Mouse (Mus musculus) midbrain, embryonic 12.5 days (tissue): ENCODE measurements around the gene Abcc4. TPM values are rescaled to one million over a fixed set of nuclear protein-coding genes. Genes with fewer than 3 reads are reported as not detected.

ENCODE experiments used
- ATAC-seq: fragments of 200-750 bp; cut with Nextera tagmentation; 2 replicates; pipeline ENCODE4 v1.8.0; 2017; ENCODE audit warnings: low read depth, moderate TSS enrichment, moderate library complexity; ENCODE audit not compliant: low FRiP score
- H3K27ac ChIP-seq: fragments of 300-500 bp; sonication (generic); replicated peaks from 2 replicates; pipeline ENCODE4 v1.5.1; 2016; ENCODE audit warnings: mild to moderate bottlenecking
- H3K27me3 ChIP-seq: fragments of 300-500 bp; sonication (generic); 2 replicates; pipeline ENCODE4 v1.6.1; 2016; ENCODE audit warnings: mild to moderate bottlenecking
- H3K36me3 ChIP-seq: fragments of 300-500 bp; sonication (generic); 2 replicates; pipeline ENCODE4 v1.6.1; 2016
- H3K4me1 ChIP-seq: fragments of 300-500 bp; sonication (generic); 2 replicates; pipeline ENCODE4 v1.6.1; 2016
- H3K4me2 ChIP-seq: fragments of 300-500 bp; sonication (generic); replicated peaks from 2 replicates; pipeline ENCODE4 v1.6.1; 2016; ENCODE audit warnings: mild to moderate bottlenecking, moderate library complexity
- H3K4me3 ChIP-seq: fragments of 300-500 bp; sonication (generic); 2 replicates; pipeline ENCODE4 v1.5.1; 2016; ENCODE audit warnings: mild to moderate bottlenecking
- H3K9ac ChIP-seq: fragments of 300-500 bp; sonication (generic); replicated peaks from 2 replicates; pipeline ENCODE4 v1.6.1; 2016; ENCODE audit warnings: mild to moderate bottlenecking, moderate library complexity
- H3K9me3 ChIP-seq: fragments of 300-500 bp; sonication (generic); 2 replicates; pipeline ENCODE4 v1.6.1; 2016; ENCODE audit warnings: mild to moderate bottlenecking
- WGBS: fragments of 180-500 bp; shearing (Covaris S2); methylation state at CpG from one replicate; pipeline ENCODE4 v1.1.7; 2016; 5-methylcytosine and 5-hydroxymethylcytosine counted together
- polyA plus RNA-seq: library from polyadenylated mRNA; unstranded; fragments of >200 nt; fragmentation: Nextera tagmentation; extraction: Ambion mirVana; gene quantifications from 2 replicates; pipeline ENCODE4 v1.2.1, GENCODE M21; 2016

Gene Abcc4
- polyA plus RNA-seq, 1 experiment from 2014 or later, result 3.1 TPM

- Histone ChIP-seq H3K27me3 (peaks cover 72% of the 10 kb centered on the region), H3K4me3 (no peak overlapping the region), H3K9me3 (no peaks in the 10 kb centered on the region), H3K4me1 (peaks cover 25% of the 10 kb centered on the region), H3K9ac (no peak overlapping the region), H3K4me2 (no peak overlapping the region), H3K27ac (no peak overlapping the region), H3K36me3 (no peaks in the 10 kb centered on the region)
- no peak for ATAC-seq
- WGBS, result 72% methylated on average over 5 of the region's 5 CpGs
Observed at GRCm38 (mm10) chr14:118708126-118708525, 2.1 kb upstream of the Abcc4 start.

- no peak for ATAC-seq
- H3K4me2 ChIP-seq, result peak overlapping the region; percentile 99; the same call in 1 of the 2 replicates
- 83% methylated on average over 11 of the region's 11 CpGs for WGBS
- H3K27me3 ChIP-seq, result peaks cover 64% of the 10 kb centered on the region
- no peak overlapping the region for H3K27ac ChIP-seq
- H3K9me3 ChIP-seq, result no peaks in the 10 kb centered on the region
- 0 out of 2 replicates have a peak overlapping the region, but pooled peaks have one; percentile 71 for H3K4me3 ChIP-seq
- H3K9ac ChIP-seq, result no peak overlapping the region
- no peaks in the 10 kb centered on the region for H3K36me3 ChIP-seq
- peaks cover 23% of the 10 kb centered on the region for H3K4me1 ChIP-seq
Observed at GRCm38 (mm10) chr14:118706962-118707361, 943 bp upstream of the Abcc4 start.

- Histone ChIP-seq H3K4me3 (peak overlapping the region; percentile 71), H3K27ac (no peak overlapping the region), H3K36me3 (no peaks in the 10 kb centered on the region), H3K4me2 (peak overlapping the region; percentile 99), H3K9me3 (no peaks in the 10 kb centered on the region), H3K4me1 (peaks cover 24% of the 10 kb centered on the region), H3K27me3 (peaks cover 55% of the 10 kb centered on the region), H3K9ac (peak overlapping the region; percentile 71)
- WGBS, result under 1% methylated on average over 10 of the region's 10 CpGs
- no peak for ATAC-seq
Observed at GRCm38 (mm10) chr14:118705465-118705807, 583 bp downstream of the Abcc4 start.

- Histone ChIP-seq H3K4me1 (peaks cover 15% of the 10 kb centered on the region), H3K27ac (no peak overlapping the region), H3K9ac (no peak overlapping the region), H3K4me2 (no peak overlapping the region), H3K4me3 (no peak overlapping the region), H3K9me3 (no peaks in the 10 kb centered on the region), H3K36me3 (no peaks in the 10 kb centered on the region), H3K27me3 (peaks cover 53% of the 10 kb centered on the region)
- 70% methylated on average over 9 of the region's 9 CpGs for WGBS
- no peak for ATAC-seq
Observed at GRCm38 (mm10) chr14:118703363-118703762, 2.7 kb downstream of the Abcc4 start.

- Histone ChIP-seq H3K4me1 (peaks cover 15% of the 10 kb centered on the region), H3K27ac (no peak overlapping the region), H3K36me3 (no peaks in the 10 kb centered on the region), H3K27me3 (peaks cover 48% of the 10 kb centered on the region), H3K4me2 (no peak overlapping the region), H3K9ac (no peak overlapping the region), H3K9me3 (no peaks in the 10 kb centered on the region), H3K4me3 (no peak overlapping the region)
- 55% methylated on average over 7 of the region's 7 CpGs for whole genome bisulfite sequencing
- ATAC-seq, result no peak
Observed at GRCm38 (mm10) chr14:118701991-118702608, 3.9 kb downstream of the Abcc4 start.

- no peak overlapping the region for H3K4me2 ChIP-seq
- no peak overlapping the region for H3K4me3 ChIP-seq
- H3K27ac ChIP-seq, result no peak overlapping the region
- H3K9me3 ChIP-seq, result no peaks in the 10 kb centered on the region
- peaks cover 7% of the 10 kb centered on the region; the same call in 1 of the 2 replicates for H3K4me1 ChIP-seq
- peaks cover 33% of the 10 kb centered on the region for H3K27me3 ChIP-seq
- no peaks in the 10 kb centered on the region for H3K36me3 ChIP-seq
- 78% methylated on average over 7 of the region's 7 CpGs for WGBS
- H3K9ac ChIP-seq, result no peak overlapping the region
- ATAC-seq, result no peak
Observed at GRCm38 (mm10) chr14:118700576-118700975, 5.4 kb downstream of the Abcc4 start.

GRCm38 (mm10) chr14:118699963-118700362 lies 6.1 kb downstream of the Abcc4 start:
- H3K4me3 ChIP-seq, result no peak overlapping the region
- no peaks in the 10 kb centered on the region for H3K9me3 ChIP-seq
- ATAC-seq, result no peak
- peaks cover 26% of the 10 kb centered on the region for H3K27me3 ChIP-seq
- H3K9ac ChIP-seq, result no peak overlapping the region
- no peaks in the 10 kb centered on the region for H3K36me3 ChIP-seq
- 0 out of 2 replicates have a peak, but pooled peaks cover 3% of the 10 kb centered on the region for H3K4me1 ChIP-seq
- H3K27ac ChIP-seq, result no peak overlapping the region
- no peak overlapping the region for H3K4me2 ChIP-seq
- WGBS, result 75% methylated on average over 5 of the region's 5 CpGs

GRCm38 (mm10) chr14:118699508-118699907 lies 6.5 kb downstream of the Abcc4 start:
- H3K4me2 ChIP-seq, result no peak overlapping the region
- no peak for ATAC-seq
- H3K4me1 ChIP-seq, result 0 out of 2 replicates have a peak, but pooled peaks cover 3% of the 10 kb centered on the region
- no peaks in the 10 kb centered on the region for H3K9me3 ChIP-seq
- no peak overlapping the region for H3K27ac ChIP-seq
- no peaks in the 10 kb centered on the region for H3K36me3 ChIP-seq
- 82% methylated on average over 10 of the region's 10 CpGs for WGBS
- no peak overlapping the region for H3K4me3 ChIP-seq
- no peak overlapping the region for H3K9ac ChIP-seq
- peaks cover 22% of the 10 kb centered on the region for H3K27me3 ChIP-seq

- Histone ChIP-seq H3K27me3 (0 out of 2 replicates have a peak, but pooled peaks cover 9% of the 10 kb centered on the region), H3K27ac (no peak overlapping the region), H3K4me3 (no peak overlapping the region), H3K9me3 (no peaks in the 10 kb centered on the region), H3K9ac (no peak overlapping the region), H3K4me2 (no peak overlapping the region), H3K36me3 (no peaks in the 10 kb centered on the region), H3K4me1 (no peaks in the 10 kb centered on the region)
- WGBS, result 96% methylated on average over 16 of the region's 16 CpGs
- ATAC-seq, result no peak
Observed at GRCm38 (mm10) chr14:118696556-118697289, 9.3 kb downstream of the Abcc4 start.

- no peak overlapping the region for H3K27ac ChIP-seq
- no peak overlapping the region for H3K9ac ChIP-seq
- no peaks in the 10 kb centered on the region for H3K4me1 ChIP-seq
- H3K4me2 ChIP-seq, result no peak overlapping the region
- no peaks in the 10 kb centered on the region for H3K36me3 ChIP-seq
- no peak for ATAC-seq
- H3K27me3 ChIP-seq, result 0 out of 2 replicates have a peak, but pooled peaks cover 5% of the 10 kb centered on the region
- H3K9me3 ChIP-seq, result no peaks in the 10 kb centered on the region
- WGBS, result 91% methylated on average over 11 of the region's 11 CpGs
- H3K4me3 ChIP-seq, result no peak overlapping the region
Observed at GRCm38 (mm10) chr14:118695866-118696265, 10.2 kb downstream of the Abcc4 start.

GRCm38 (mm10) chr14:118694321-118694720 lies 11.7 kb downstream of the Abcc4 start:
- Histone ChIP-seq H3K27ac (no peak overlapping the region), H3K9ac (no peak overlapping the region), H3K4me3 (no peak overlapping the region), H3K36me3 (no peaks in the 10 kb centered on the region), H3K4me1 (peaks cover 5% of the 10 kb centered on the region), H3K27me3 (0 out of 2 replicates have a peak, but pooled peaks cover 5% of the 10 kb centered on the region), H3K9me3 (no peaks in the 10 kb centered on the region), H3K4me2 (no peak overlapping the region)
- no peak for ATAC-seq
- 94% methylated on average over 7 of the region's 7 CpGs for WGBS

GRCm38 (mm10) chr14:118691910-118692309 lies 14.1 kb downstream of the Abcc4 start:
- Histone ChIP-seq H3K36me3 (no peaks in the 10 kb centered on the region), H3K9me3 (no peaks in the 10 kb centered on the region), H3K27ac (no peak overlapping the region), H3K4me1 (peaks cover 14% of the 10 kb centered on the region), H3K4me3 (no peak overlapping the region), H3K4me2 (no peak overlapping the region), H3K27me3 (no peaks in the 10 kb centered on the region), H3K9ac (no peak overlapping the region)
- ATAC-seq, result no peak
- 79% methylated on average over 6 of the region's 6 CpGs for WGBS
